Mouse (Mus musculus) stomach, embryonic 16.5 days (tissue): ENCODE results near the gene Vsig2. TPM values are rescaled to one million over a fixed set of nuclear protein-coding genes. Genes with fewer than 3 reads are reported as not detected.

ENCODE experiments used
- ATAC-seq: fragments of 200-750 bp; cut with Nextera tagmentation; 2 replicates; pipeline ENCODE4 v1.8.0; 2017; ENCODE audit warnings: moderate number of reproducible peaks, moderate TSS enrichment; ENCODE audit not compliant: insufficient read depth, low FRiP score
- H3K27ac ChIP-seq: fragments of 300-500 bp; sonication (generic); 2 replicates; pipeline ENCODE4 v1.5.1; 2014; ENCODE audit warnings: low read length
- H3K27me3 ChIP-seq: fragments of 300-500 bp; sonication (generic); 2 replicates; pipeline ENCODE4 v1.6.1; 2014; ENCODE audit warnings: low read length, control low read depth, mixed read lengths; ENCODE audit not compliant: control insufficient read depth, insufficient read depth
- H3K36me3 ChIP-seq: fragments of 300-500 bp; sonication (generic); 2 replicates; pipeline ENCODE4 v1.6.1; 2014; ENCODE audit warnings: low read length; ENCODE audit not compliant: control insufficient read depth, insufficient read depth
- H3K4me1 ChIP-seq: fragments of 300-500 bp; sonication (generic); 2 replicates; pipeline ENCODE4 v1.6.1; 2014; ENCODE audit warnings: low read length, control low read depth, mixed read lengths; ENCODE audit not compliant: control insufficient read depth, insufficient read depth
- H3K4me2 ChIP-seq: fragments of 300-500 bp; sonication (generic); 2 replicates; pipeline ENCODE4 v1.6.1; 2014; ENCODE audit warnings: low read depth, low read length, mixed read lengths
- H3K4me3 ChIP-seq: fragments of 300-500 bp; sonication (generic); replicated peaks from 2 replicates; pipeline ENCODE4 v1.5.1; 2014; ENCODE audit warnings: mild to moderate bottlenecking, low read length
- H3K9ac ChIP-seq: fragments of 300-500 bp; sonication (generic); 2 replicates; pipeline ENCODE4 v1.6.1; 2014; ENCODE audit warnings: low read length
- H3K9me3 ChIP-seq: fragments of 300-500 bp; sonication (generic); replicated peaks from 2 replicates; pipeline ENCODE4 v1.6.1; 2016; ENCODE audit warnings: low read length, control low read depth; ENCODE audit not compliant: control insufficient read depth
- WGBS: fragments of 180-500 bp; shearing (Covaris S2); extraction: QIAGEN DNeasy Blood & Tissue Kit; methylation state at CpG from one replicate; pipeline ENCODE4 v1.1.7; 2014; 5-methylcytosine and 5-hydroxymethylcytosine counted together
- polyA plus RNA-seq: library from polyadenylated mRNA; unstranded; fragments of >200 nt; fragmentation: Nextera tagmentation; extraction: Ambion mirVana; gene quantifications from 2 replicates; pipeline ENCODE4 v1.2.1, GENCODE M21; 2015

Vsig2 gene
- polyA plus RNA-seq, 1 experiment from 2014 or later, result 96.0 TPM

- Histone ChIP-seq H3K4me3 (no peak overlapping the region), H3K27ac (no peak overlapping the region), H3K4me2 (no peak overlapping the region), H3K27me3 (peaks cover 23% of the 10 kb centered on the region), H3K4me1 (peaks cover 14% of the 10 kb centered on the region; the same call in 1 of the 2 replicates), H3K36me3 (no peaks in the 10 kb centered on the region), H3K9ac (no peak overlapping the region), H3K9me3 (no peaks in the 10 kb centered on the region)
- no peak for ATAC-seq
- 85% methylated on average over 1 of the region's 1 CpGs for WGBS
Observed at GRCm38 (mm10) chr9:37554279-37554678, 15.2 kb downstream of the Vsig2 start.

GRCm38 (mm10) chr9:37554838-37555748 is 16.0 kb downstream of the Vsig2 start, which contains the start of gene Siae:
Siae (plus strand) TSS chr9:37555698.
- Histone ChIP-seq H3K36me3 (no peaks in the 10 kb centered on the region), H3K4me2 (no peak within 1 kb of the TSS), H3K4me1 (peaks cover 14% of the 10 kb centered on the region; the same call in 1 of the 2 replicates), H3K27ac (no peak within 1 kb of the TSS), H3K9me3 (no peaks in the 10 kb centered on the region), H3K27me3 (peaks cover 17% of the 10 kb centered on the region), H3K4me3 (no peak within 1 kb of the TSS), H3K9ac (no peak within 1 kb of the TSS)
- 33% methylated on average over 7 of the region's 7 CpGs for WGBS
- ATAC-seq, result no peak

- ATAC-seq, result no peak
- H3K36me3 ChIP-seq, result no peaks in the 10 kb centered on the region
- H3K4me3 ChIP-seq, result no peak overlapping the region
- no peak overlapping the region for H3K4me2 ChIP-seq
- no peak overlapping the region for H3K9ac ChIP-seq
- H3K27me3 ChIP-seq, result peaks cover 7% of the 10 kb centered on the region; the same call in 1 of the 2 replicates
- peaks cover 14% of the 10 kb centered on the region; the same call in 1 of the 2 replicates for H3K4me1 ChIP-seq
- no peaks in the 10 kb centered on the region for H3K9me3 ChIP-seq
- no peak overlapping the region for H3K27ac ChIP-seq
- 68% methylated on average over 3 of the region's 3 CpGs for WGBS
Observed at GRCm38 (mm10) chr9:37556366-37556765, 17.3 kb downstream of the Vsig2 start.

- no peaks in the 10 kb centered on the region for H3K27me3 ChIP-seq
- no peak for ATAC-seq
- H3K4me3 ChIP-seq, result no peak overlapping the region
- no peak overlapping the region for H3K4me2 ChIP-seq
- WGBS, result 92% methylated on average over 2 of the region's 2 CpGs
- no peak overlapping the region for H3K9ac ChIP-seq
- no peaks in the 10 kb centered on the region for H3K36me3 ChIP-seq
- H3K9me3 ChIP-seq, result no peaks in the 10 kb centered on the region
- no peak overlapping the region for H3K27ac ChIP-seq
- no peaks in the 10 kb centered on the region for H3K4me1 ChIP-seq
Observed at GRCm38 (mm10) chr9:37560617-37561016, 21.6 kb downstream of the Vsig2 start.

GRCm38 (mm10) chr9:37563805-37564204 is 24.8 kb downstream of the Vsig2 start:
- 46% methylated on average over 1 of the region's 1 CpGs for WGBS
- Histone ChIP-seq H3K9ac (no peak overlapping the region), H3K4me1 (peaks cover 15% of the 10 kb centered on the region), H3K9me3 (no peaks in the 10 kb centered on the region), H3K27me3 (no peaks in the 10 kb centered on the region), H3K36me3 (no peaks in the 10 kb centered on the region), H3K4me2 (no peak overlapping the region), H3K27ac (no peak overlapping the region), H3K4me3 (no peak overlapping the region)
- ATAC-seq, result no peak

GRCm38 (mm10) chr9:37567019-37567418 is 28.0 kb downstream of the Vsig2 start:
- Histone ChIP-seq H3K4me2 (no peak overlapping the region), H3K4me3 (no peak overlapping the region), H3K4me1 (peaks cover 15% of the 10 kb centered on the region), H3K36me3 (no peaks in the 10 kb centered on the region), H3K9me3 (no peaks in the 10 kb centered on the region), H3K27me3 (no peaks in the 10 kb centered on the region), H3K9ac (no peak overlapping the region), H3K27ac (no peak overlapping the region)
- ATAC-seq, result no peak
- WGBS, result 90% methylated on average over 2 of the region's 2 CpGs

- WGBS, result 50% methylated on average over 5 of the region's 5 CpGs
- no peaks in the 10 kb centered on the region for H3K27me3 ChIP-seq
Observed at GRCm38 (mm10) chr9:37567454-37567853, 28.4 kb downstream of the Vsig2 start.

GRCm38 (mm10) chr9:37567892-37568604 is 29.0 kb downstream of the Vsig2 start:
- H3K9me3 ChIP-seq, result no peaks in the 10 kb centered on the region
- no peak overlapping the region for H3K4me3 ChIP-seq
- H3K36me3 ChIP-seq, result no peaks in the 10 kb centered on the region
- H3K4me1 ChIP-seq, result peaks cover 15% of the 10 kb centered on the region
- no peak overlapping the region for H3K27ac ChIP-seq
- no peaks in the 10 kb centered on the region for H3K27me3 ChIP-seq
- no peak overlapping the region for H3K9ac ChIP-seq
- ATAC-seq, result peak; percentile 25; the same call in 1 of the 2 replicates
- WGBS, result 27% methylated on average over 15 of the region's 15 CpGs
- peak overlapping the region; percentile 17 for H3K4me2 ChIP-seq

More at GRCm38 (mm10) chr9:37567454-37567853, 28.4 kb downstream of the Vsig2 start:
- Histone ChIP-seq H3K27ac (no peak overlapping the region), H3K4me2 (peak overlapping the region; percentile 17; the same call in 1 of the 2 replicates), H3K36me3 (no peaks in the 10 kb centered on the region), H3K9me3 (no peaks in the 10 kb centered on the region), H3K4me1 (peaks cover 15% of the 10 kb centered on the region), H3K4me3 (no peak overlapping the region), H3K9ac (no peak overlapping the region)
- ATAC-seq, result no peak
